Mouse (Mus musculus): ENCODE measurements at regions not wholly inside any gene's neighbourhood (a gene's known extent, or its start where the extent isn't known, plus 50 kb on each side); places are given as distances from the start of the nearest gene placed in this dataset.

DNA sequence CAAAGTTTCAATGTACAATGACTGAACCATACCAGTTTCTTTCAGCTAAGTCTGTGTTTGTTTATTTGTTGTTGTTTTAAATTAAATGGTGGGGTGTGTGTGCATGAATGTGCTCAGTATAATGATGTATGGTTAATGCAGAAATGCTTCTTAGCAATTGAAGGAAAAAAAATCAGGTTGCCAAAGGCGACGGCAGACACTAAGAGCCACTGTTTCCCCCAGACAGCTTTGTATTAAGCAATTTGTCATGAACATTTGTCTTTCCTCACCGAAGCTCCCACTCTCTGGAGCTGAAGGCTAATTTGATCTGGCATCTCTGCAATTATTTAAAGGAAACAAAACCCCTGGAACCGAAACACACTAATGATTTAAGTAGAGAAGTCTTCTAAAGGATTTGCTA lies 360.7 kb downstream of the Bckdhb start:
- DNase-seq (ENCODE audit: low read depth, low spot score), result peak; percentile 21

DNA sequence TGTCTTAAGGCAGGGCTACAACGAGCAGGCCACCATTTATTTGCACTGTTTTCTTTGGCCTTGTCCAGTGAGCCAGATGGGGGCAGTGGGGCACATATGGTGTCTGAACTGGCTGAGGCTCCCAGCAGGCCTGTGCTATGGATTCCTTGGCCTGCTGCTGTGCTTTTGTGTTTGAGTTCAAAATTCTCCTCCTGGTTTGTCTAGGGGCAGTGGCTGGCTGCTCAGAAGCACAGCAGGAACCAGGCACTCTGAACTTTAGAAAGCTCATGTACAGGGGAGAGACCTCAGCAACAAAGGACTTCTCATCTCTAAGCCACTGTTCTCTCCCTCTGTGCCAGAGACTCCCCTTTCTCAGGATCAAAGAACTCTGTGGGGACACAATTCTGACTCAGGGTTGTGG lies 370.9 kb downstream of the Bckdhb start:
- peak; percentile 14 for DNase-seq (ENCODE audit: low read depth, low spot score)

DNA sequence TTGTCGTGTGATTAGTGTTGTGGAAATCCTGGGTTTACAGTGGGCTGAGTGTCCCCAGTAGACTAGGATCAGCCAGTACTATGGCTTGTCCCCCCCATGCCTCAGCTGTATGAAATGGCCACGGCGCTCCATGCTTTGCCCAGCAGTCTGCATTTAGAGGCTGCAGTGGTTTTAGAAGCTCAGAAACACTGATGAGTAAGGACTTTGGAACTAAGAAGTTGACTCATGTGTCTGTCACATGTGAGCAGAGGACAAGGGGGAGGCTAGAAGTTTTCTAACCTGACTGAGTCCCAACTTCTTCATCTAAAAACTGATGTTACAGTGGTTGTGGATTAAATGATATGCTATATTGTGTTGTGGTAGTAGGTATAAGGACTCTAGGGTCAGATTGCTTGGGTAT lies 371.5 kb downstream of the Bckdhb start:
- DNase-seq (ENCODE audit: low read depth, low spot score), result no peak

DNA sequence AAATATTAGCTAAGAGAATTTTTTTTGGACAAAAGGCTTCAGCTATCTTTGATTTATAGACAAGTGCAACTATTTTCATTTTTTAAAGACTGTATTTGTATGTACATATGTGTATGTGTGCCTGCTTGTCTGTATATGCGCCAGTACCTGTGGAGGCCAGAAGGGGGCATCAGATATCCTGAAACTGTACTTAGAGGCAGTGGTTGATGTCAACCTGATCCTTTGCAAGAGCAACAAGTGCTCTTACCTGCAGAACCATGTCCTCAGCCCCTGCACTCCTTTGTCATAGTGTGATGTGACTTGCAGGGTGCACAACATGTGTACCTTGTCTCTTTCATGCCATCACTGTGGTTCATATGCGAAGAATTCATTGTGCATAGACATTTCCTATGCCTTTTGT lies 379.5 kb downstream of the Bckdhb start:
- no peak for DNase-seq (ENCODE audit: low read depth, low spot score)

DNA sequence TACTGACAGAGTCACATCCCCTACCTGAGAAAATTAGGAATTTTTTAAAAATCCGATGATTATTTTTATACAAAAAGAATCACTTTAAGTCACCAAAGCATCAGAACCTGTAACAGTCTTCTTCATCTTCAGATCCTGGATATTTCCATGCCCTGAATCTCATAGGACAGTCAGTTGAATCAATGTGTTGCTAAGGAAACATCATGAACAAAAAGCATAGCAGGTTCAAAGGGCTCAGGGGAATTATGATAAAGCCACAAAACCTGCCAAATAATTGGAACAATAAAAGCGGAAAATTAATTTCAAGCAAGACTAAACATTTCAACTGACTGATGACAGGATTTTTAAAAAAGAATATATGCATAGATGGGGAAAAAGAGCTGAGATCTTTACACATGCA lies 393.9 kb downstream of the Bckdhb start:
- DNase-seq (ENCODE audit: low read depth, low spot score), result no peak

DNA sequence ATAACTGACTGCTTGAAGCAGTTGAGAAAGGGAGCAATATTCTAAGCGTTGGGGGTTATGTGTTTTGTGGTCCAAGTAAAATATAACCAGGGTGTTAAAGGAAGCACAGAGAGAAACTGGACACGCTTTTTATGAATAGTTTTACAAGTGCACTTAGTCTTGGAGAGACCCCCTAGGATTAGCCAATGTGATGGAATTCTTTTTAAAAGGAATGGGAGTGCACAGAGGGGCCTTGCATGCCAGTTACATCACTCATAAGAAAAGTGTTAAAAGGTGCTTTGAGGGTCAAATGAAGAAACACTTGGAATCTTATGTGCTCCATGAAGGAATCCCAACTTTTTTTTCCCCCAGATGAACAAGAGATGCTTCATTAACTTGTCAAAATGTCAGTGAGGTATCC lies 394.4 kb downstream of the Bckdhb start:
- no peak for DNase-seq (ENCODE audit: low read depth, low spot score)

DNA sequence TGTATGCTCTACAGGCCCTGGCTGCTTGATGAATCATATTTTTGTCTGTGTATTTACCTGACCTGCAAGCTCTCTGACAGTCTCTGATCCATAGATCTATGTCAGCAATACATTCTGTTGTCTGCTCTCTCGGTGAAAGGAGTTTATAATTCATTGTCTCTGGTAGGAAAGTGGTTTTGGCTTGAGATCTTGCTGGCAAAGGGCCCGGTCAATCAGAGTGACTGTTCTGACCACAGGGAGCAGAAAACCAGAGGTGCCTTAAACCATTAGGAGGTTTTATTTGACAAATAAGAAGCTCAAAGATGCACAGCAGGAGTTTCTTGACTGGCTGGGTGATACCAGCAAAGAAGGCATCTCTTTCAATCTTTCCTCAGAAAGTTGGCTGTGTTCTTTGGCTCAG lies 398.2 kb downstream of the Bckdhb start:
- peak; percentile 6 for DNase-seq (ENCODE audit: low read depth, low spot score)

DNA sequence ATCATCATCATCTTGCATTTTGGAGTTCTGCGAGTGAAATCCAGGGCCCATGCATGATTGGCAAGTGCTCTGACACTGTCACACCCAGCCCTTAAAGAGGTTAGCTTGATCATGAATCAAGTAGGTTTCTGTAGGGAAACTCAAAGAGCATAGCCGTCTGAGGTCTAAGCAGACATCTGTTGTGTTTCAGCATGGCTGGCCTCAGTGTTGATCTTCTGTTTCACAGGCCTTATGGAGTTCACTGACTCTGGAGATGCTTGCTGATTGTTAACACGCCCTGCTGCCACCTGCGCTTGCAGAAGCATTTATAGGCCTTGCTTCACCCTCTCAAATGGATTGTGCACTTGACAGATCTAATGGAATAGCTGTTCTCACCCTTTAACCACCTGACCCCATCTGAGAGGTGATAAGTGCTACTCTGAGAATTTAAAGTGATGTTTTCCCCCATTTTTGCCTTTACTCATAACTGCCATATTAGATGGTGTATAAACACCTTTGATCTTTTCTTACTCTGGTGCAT lies 406.2 kb downstream of the Bckdhb start:
- DNase-seq (ENCODE audit: low read depth, low spot score), result no peak

DNA sequence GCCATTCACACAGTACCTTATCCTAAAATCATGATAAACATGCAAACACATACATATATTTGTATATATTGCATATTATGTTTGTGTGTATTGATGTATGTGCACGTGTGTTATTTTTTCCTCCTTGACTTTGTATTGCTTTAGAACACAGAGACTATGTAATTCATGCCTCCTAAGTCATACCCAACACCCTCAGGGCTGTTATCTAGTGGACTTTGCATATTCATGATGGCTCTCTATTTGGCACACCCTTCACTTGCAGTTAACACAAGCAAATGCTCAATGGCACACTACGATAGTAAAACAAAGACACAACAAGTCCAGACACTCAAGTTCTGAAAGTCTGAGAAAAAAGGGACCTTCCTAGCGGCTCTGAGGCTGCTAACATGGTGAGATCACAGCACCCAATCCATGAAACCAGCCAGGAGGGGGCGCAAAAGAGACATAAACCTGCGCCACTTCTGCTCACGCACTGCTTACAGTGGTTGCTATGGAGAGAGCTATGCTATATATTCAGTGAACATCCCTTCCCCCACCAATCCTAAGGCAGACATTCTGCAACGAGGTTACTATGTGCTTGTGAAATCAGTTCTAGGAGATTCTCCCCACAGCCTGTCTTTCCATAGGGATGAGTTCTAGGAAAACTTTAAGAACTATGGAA lies 418.6 kb downstream of the Bckdhb start:
- DNase-seq (ENCODE audit: low read depth, low spot score), result peak; percentile 87

DNA sequence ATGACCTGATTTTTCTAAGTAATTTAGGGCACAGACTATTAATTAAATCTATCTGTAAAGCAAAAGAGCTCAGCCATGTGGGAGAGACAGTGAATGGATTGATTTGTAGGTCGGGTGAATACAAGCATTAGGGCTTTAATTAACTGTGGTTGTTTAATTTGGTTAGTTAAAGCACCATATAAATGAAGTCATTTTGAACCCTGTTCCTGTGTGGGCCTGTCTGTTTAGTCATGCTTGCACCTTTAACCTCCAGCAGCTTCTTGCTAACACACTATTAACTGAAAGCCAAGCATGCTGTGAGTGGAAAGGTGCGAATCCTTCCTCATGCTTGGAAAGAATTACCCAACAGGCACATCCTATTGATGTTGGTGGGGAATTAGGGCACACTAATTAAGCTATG lies 425.3 kb downstream of the Bckdhb start:
- DNase-seq (ENCODE audit: low read depth, low spot score), result no peak

DNA sequence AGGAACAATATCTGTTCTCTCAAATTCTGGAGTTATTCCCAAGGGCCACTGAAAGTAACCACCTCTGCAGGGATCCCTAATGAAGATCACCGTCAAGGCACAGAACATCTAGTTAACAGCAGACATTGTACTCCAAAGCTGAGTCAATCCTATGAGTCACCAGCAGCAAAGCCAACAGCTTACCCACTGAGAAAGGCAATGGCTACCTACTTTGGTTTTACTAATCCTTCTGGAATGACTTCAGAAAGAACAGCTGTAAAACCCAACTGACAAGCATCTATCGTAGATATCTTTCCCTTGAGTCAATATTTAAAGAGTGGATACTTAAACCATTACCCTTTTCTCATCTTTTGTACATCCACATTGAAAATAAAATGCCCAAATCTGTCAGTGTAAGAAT lies 429.5 kb downstream of the Bckdhb start:
- peak; percentile 37 for DNase-seq (ENCODE audit: low read depth, low spot score)

DNA sequence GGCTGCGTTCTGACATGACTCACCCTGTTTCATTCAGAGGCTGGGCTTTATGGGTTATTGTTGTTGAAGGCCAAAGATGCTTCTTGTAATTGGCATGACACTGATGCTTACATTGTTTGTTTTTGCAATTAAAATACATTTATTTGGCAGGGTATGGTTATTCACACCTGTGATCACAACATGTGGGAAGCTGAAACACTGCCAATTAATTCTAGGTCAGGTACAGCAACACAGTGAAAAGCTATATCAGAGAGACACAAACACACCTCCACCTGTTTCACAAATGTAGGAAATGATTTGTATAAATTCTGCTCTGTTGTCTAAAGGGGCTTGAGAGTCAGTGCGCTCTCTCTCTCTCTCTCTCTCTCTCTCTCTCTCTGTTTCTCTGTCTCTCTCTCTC lies 431.2 kb downstream of the Bckdhb start:
- peak; percentile 17 for DNase-seq (ENCODE audit: low read depth, low spot score)

DNA sequence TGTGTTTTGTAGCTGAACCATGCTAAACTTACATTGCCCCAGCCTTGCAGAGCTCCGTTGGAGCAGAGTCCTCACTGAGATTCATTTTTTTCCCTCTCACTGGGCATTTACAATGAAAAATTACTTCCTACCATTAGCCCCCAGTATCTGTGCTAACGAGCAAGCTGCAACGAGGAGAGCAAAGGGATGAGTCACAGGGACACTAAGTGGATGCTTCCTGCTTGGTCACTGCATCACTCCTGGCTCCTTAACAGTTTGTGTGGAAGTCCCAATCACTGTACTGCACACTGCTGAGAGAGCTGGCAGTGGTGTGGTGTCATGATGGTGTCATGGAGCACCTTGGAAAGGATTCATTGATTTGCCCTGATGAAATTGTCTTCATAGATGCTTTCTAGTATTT lies 434.9 kb downstream of the Bckdhb start:
- peak; percentile 32 for DNase-seq (ENCODE audit: low read depth, low spot score)

DNA sequence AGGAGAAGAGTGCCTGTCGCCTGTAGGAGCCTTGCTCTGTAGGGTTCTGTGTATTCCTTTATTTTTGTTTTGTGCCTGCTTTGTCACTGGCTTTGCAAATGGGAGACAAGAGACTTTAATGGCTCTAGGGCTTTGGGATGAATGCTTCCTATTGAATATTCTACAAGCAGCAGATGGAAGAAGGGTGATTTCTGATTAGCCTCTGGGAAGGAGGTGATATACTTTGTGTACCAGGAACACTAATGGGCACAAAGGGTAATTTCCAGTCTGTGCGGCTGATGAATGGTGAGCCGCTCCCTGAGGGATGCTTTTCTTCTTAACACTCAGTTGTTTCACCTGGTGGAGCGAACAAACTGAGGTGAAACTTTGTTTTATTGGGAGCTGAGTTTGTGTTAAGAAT lies 435.5 kb downstream of the Bckdhb start:
- no peak for DNase-seq (ENCODE audit: low read depth, low spot score)

DNA sequence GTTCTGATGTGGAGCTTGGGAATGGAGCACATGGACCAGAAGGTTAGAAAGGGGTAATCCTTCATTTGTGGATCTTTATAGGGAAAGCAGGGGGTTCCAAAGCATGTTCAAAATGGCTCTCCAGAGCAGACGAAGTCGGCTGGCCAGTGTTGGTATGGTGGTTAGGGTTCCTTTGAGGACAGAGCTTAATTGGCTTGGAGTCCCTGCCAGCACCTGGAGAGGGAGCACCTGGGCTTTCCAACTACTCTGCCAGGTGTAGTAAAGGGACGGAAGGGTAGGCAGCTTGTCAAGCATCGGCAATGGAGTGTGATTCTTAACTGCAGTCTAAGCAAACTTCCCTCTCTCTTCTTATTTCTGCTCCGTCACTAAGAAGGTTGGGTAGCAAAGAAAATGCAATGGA lies 438.5 kb downstream of the Bckdhb start:
- DNase-seq (ENCODE audit: low read depth, low spot score), result peak; percentile 24

DNA sequence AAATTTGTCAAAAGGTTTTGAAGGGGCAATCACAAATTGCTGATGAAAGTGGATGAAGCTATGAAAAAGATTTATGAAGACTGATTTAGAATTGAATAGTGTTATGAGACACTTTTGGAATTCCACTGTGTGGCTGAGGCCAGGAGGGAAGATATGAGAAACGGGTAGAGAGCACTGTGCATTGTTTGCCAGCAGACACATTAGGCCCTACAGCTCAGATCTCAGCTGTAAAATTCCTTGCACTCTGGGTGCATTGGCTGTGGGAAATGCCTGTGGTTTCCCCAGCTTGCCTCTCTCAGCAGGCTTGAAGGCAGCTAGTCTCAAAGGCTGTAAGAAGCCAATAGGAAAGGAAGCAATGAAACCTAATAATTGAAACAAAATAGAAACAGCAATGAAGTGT lies 444.3 kb downstream of the Bckdhb start:
- DNase-seq (ENCODE audit: low read depth, low spot score), result peak; percentile 17

DNA sequence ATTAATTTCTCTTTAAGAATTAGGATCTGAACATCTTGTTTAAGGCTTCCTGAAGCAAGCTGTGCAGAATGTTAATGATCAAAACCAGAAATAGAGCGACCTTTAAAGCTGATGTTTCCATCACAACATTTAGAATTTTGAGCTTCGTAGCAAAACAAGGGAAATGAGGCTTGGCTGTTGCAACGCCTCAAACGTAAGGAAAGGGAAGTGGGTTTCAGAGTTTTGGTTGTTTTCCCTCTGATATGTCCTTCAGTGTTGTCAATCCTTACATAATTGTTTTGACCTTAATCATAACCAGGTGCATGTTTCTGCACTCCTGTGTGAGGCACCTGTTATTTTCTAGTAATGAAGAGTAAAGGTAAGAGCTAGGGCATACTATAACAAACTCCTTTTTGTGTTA lies 445.3 kb downstream of the Bckdhb start:
- no peak for DNase-seq (ENCODE audit: low read depth, low spot score)

DNA sequence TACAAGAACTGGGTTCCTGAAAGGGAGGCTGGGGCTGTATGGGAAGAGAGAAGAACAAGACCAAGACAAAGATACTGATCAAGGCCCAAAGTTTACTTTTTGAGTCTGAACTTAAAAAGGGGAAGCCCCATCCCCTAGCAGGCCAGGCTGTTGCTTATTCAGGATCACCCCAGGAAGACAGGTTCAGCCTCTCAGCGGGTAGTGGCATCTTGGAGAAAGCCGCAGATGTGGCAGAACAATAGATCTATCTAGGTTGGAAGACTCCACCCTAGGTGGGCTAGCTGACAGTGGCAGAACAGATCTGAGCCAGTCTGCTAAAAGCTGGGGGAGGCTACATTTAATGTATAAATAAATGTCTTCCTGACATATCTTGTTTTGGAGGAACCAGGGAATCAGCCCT lies 450.8 kb downstream of the Bckdhb start:
- no peak for DNase-seq (ENCODE audit: low read depth, low spot score)

DNA sequence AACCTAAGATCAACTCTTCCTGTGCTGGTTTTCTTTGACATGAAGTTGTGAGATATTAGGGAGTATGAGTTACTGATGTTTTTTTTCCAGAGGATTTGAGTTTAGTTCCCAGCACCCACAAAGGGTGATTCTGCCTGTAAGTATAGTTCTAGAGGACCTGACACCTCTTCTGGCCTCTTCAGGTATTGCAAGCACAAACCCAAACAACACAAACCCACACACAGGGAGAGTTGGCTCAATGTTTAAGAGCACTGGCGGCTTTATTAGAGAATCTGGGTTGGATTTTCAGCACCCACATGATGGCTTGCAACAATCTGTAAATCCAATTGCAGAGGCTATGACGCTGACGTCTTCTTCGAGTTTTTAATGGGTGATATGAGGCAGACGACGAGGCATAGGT lies 451.7 kb downstream of the Bckdhb start:
- no peak for DNase-seq (ENCODE audit: low read depth, low spot score)

DNA sequence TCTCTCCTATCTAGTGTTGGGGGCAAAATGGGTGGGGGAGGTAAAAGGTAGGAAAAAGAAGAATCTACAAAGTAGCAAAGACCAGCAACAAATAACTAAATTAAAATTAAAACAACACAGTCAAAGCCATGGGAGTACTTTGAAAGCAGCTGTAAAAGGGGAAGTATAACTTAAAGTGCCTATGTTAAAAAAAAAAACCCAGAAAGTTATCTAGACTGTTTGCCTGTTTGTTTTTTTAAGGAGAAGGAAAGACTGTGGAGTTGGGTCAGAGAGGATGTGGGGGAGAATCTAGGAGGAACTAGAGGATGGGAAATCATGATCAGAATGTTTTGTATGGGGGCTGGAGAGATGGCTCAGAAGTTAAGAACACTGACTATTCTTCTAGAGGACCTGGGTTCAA lies 457.0 kb downstream of the Bckdhb start:
- DNase-seq (ENCODE audit: low read depth, low spot score), result no peak

DNA sequence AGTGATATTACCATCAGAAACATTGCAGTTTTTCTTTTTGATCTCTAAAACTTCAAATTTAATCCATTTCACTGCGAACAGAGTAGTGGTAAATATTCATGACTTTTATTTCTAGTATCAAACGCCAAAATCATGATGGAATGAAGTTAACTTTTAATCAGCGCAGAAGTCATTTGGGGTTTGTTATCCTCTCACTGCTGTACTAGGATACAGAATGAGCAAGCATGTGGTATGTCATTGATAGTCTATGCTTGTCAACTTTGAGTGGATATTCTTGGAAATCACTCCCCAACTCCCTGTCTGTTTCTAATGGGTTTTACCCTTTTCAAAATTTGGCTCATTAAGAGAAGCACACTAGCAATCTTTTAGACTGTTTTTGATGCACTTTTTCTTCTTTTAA lies 464.9 kb downstream of the Bckdhb start:
- DNase-seq (ENCODE audit: low read depth, low spot score), result no peak

DNA sequence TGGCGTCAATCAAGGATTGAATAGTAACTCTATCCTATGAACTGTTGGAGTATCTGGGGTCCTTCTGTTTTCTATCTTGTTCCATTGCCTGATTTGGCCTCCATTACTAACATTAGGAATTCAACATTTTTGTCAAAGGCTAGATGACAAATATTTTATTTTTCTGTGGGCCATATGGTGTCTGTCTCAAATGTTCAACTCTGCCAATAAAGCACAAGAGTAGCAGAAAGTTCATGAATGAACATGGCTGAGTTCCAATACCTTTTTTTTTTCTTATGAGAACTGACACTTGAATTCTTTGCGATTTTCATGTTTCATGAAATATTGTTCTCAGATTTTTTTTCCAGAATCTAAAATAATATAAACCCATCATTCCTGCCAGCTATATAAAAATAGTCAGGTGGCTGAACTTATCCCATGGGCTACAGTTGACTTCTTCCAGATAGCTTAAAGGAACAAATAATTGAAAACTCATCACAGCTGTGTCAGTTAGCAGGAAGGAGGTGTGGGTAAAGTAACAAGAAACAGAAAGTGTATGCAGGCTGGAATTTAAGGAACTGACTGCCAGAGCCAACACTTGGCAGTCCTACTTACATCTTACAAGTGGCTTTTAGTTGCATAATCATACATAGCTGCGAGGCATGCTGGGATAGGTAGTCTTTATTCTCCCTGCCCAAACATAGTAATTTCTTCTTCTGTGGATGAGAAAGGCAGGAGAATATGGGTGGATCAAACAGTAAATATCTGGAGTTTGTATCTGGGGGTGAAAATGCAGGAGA lies 469.8 kb downstream of the Bckdhb start:
- DNase-seq (ENCODE audit: low read depth, low spot score), result peak; percentile 47

DNA sequence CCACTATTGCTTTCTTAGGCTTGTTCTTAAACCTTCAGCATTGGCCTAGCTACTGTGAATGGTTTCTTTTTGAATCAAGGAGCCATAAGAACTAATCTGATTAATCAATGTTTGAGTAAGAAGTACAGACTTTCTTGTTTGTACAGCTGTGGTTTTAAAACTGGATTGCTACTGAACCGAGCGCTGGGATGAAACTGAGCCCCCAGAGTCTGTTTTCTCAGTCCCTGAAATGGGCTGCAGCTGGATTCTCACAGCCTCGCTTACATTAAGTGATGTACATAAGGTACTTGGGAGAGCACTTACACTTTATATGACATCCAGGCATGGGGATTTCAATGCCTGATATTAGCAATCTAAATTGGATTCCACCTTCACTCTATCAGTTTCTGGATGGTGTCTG lies 474.5 kb downstream of the Bckdhb start:
- DNase-seq (ENCODE audit: low read depth, low spot score), result no peak

Measured in brain, adult 2 months (tissue).